Mouse (Mus musculus) neural tube, embryonic 11.5 days (tissue): ENCODE data around the gene Spaca7. TPM values are rescaled to one million over a fixed set of nuclear protein-coding genes. Genes with fewer than 3 reads are reported as not detected.

Experiments
- ATAC-seq: fragments of 200-750 bp; cut with Nextera tagmentation; 2 replicates; pipeline ENCODE4 v1.8.0; 2017; ENCODE audit warnings: moderate number of reproducible peaks, mild to moderate bottlenecking, moderate TSS enrichment, moderate library complexity; ENCODE audit not compliant: insufficient read depth, low FRiP score, low TSS enrichment
- DNase-seq: peaks from one replicate; pipeline ENCODE4 v3.0.0-alpha.2; 2015; ENCODE audit warnings: low spot score
- H3K27ac ChIP-seq: fragments of 300-500 bp; sonication (generic); 2 replicates; pipeline ENCODE4 v1.5.1; 2014; ENCODE audit warnings: low read depth, mild to moderate bottlenecking, low read length
- H3K27me3 ChIP-seq: fragments of 300-500 bp; sonication (generic); 2 replicates; pipeline ENCODE4 v1.6.1; 2014; ENCODE audit warnings: mild to moderate bottlenecking, low read length, mixed read lengths; ENCODE audit not compliant: control insufficient read depth, insufficient read depth
- H3K36me3 ChIP-seq: fragments of 300-500 bp; sonication (generic); 2 replicates; pipeline ENCODE4 v1.6.1; 2014; ENCODE audit warnings: mild to moderate bottlenecking, low read length, moderate library complexity, mixed read lengths; ENCODE audit not compliant: control insufficient read depth, insufficient read depth
- H3K4me1 ChIP-seq: fragments of 300-500 bp; sonication (generic); 2 replicates; pipeline ENCODE4 v1.6.1; 2014; ENCODE audit warnings: low read length, mixed read lengths; ENCODE audit not compliant: control insufficient read depth, insufficient read depth
- H3K4me2 ChIP-seq: fragments of 300-500 bp; sonication (generic); 2 replicates; pipeline ENCODE4 v1.6.1; 2014; ENCODE audit warnings: low read depth, mild to moderate bottlenecking, moderate library complexity
- H3K4me3 ChIP-seq: fragments of 300-500 bp; sonication (generic); 2 replicates; pipeline ENCODE4 v1.5.1; 2014; ENCODE audit warnings: low read depth, low read length
- H3K9ac ChIP-seq: fragments of 300-500 bp; sonication (generic); 2 replicates; pipeline ENCODE4 v1.6.1; 2014; ENCODE audit warnings: mild to moderate bottlenecking, low read length
- H3K9me3 ChIP-seq: fragments of 300-500 bp; sonication (generic); 2 replicates; pipeline ENCODE4 v1.6.1; 2016; ENCODE audit warnings: low read length; ENCODE audit not compliant: control insufficient read depth
- WGBS: fragments of 180-500 bp; shearing (Covaris S2); extraction: QIAGEN DNeasy Blood & Tissue Kit; methylation state at CpG from one replicate; pipeline ENCODE4 v1.1.7; 2014; 5-methylcytosine and 5-hydroxymethylcytosine counted together
- polyA plus RNA-seq: library from polyadenylated mRNA; unstranded; fragments of >200 nt; fragmentation: Nextera tagmentation; extraction: Ambion mirVana; gene quantifications from 2 replicates; pipeline ENCODE4 v1.2.1, GENCODE M21; 2014

Gene Spaca7
- polyA plus RNA-seq, 1 experiment from 2014 or later, result not detected

- WGBS, result 3% methylated on average over 15 of the region's 15 CpGs
- H3K9me3 ChIP-seq, result no peaks in the 10 kb centered on the region
- no peak overlapping the region for H3K27ac ChIP-seq
- DNase-seq, result peak; percentile 60
- peaks cover 4% of the 10 kb centered on the region; the same call in 1 of the 2 replicates for H3K27me3 ChIP-seq
- no peaks in the 10 kb centered on the region for H3K36me3 ChIP-seq
- H3K9ac ChIP-seq, result no peak overlapping the region
- peak; percentile 63 for ATAC-seq
- H3K4me1 ChIP-seq, result peaks cover 4% of the 10 kb centered on the region; the same call in 1 of the 2 replicates
- no peak overlapping the region for H3K4me2 ChIP-seq
- no peak overlapping the region for H3K4me3 ChIP-seq
These were observed 24.6 kb upstream of the Spaca7 start for GRCm38 (mm10) chr8:12548255-12548654.

- DNase-seq, result no peak
- peaks cover 4% of the 10 kb centered on the region; the same call in 1 of the 2 replicates for H3K4me1 ChIP-seq
- H3K27ac ChIP-seq, result no peak overlapping the region
- H3K4me3 ChIP-seq, result no peak overlapping the region
- ATAC-seq, result no peak
- H3K36me3 ChIP-seq, result no peaks in the 10 kb centered on the region
- no peaks in the 10 kb centered on the region for H3K9me3 ChIP-seq
- no peak overlapping the region for H3K4me2 ChIP-seq
- H3K27me3 ChIP-seq, result peaks cover 4% of the 10 kb centered on the region
- 18% methylated on average over 5 of the region's 5 CpGs for WGBS
- no peak overlapping the region for H3K9ac ChIP-seq
These were observed 24.1 kb upstream of the Spaca7 start for GRCm38 (mm10) chr8:12548680-12549079.

GRCm38 (mm10) chr8:12555515-12556145 lies 17.2 kb upstream of the Spaca7 start:
- WGBS, result 25% methylated on average over 15 of the region's 15 CpGs
- peak; percentile 71 for DNase-seq

GRCm38 (mm10) chr8:12558786-12559185 lies 14.0 kb upstream of the Spaca7 start:
- H3K4me3 ChIP-seq, result no peak overlapping the region
- peaks cover 3% of the 10 kb centered on the region; the same call in 1 of the 2 replicates for H3K4me1 ChIP-seq
- no peaks in the 10 kb centered on the region for H3K36me3 ChIP-seq
- H3K4me2 ChIP-seq, result no peak overlapping the region
- no peak overlapping the region for H3K27ac ChIP-seq
- ATAC-seq (no peak), DNase-seq (no peak)
- no peak overlapping the region for H3K9ac ChIP-seq
- H3K27me3 ChIP-seq, result peaks cover 56% of the 10 kb centered on the region
- H3K9me3 ChIP-seq, result no peaks in the 10 kb centered on the region
- WGBS, result 80% methylated on average over 3 of the region's 3 CpGs

More at GRCm38 (mm10) chr8:12555515-12556145, 17.2 kb upstream of the Spaca7 start:
- Histone ChIP-seq H3K9ac (no peak overlapping the region), H3K4me3 (no peak overlapping the region), H3K9me3 (no peaks in the 10 kb centered on the region), H3K27ac (no peak overlapping the region), H3K36me3 (no peaks in the 10 kb centered on the region), H3K4me2 (no peak overlapping the region), H3K27me3 (peaks cover 47% of the 10 kb centered on the region), H3K4me1 (peaks cover 3% of the 10 kb centered on the region; the same call in 1 of the 2 replicates)
- ATAC-seq, result peak; percentile 69

DNA sequence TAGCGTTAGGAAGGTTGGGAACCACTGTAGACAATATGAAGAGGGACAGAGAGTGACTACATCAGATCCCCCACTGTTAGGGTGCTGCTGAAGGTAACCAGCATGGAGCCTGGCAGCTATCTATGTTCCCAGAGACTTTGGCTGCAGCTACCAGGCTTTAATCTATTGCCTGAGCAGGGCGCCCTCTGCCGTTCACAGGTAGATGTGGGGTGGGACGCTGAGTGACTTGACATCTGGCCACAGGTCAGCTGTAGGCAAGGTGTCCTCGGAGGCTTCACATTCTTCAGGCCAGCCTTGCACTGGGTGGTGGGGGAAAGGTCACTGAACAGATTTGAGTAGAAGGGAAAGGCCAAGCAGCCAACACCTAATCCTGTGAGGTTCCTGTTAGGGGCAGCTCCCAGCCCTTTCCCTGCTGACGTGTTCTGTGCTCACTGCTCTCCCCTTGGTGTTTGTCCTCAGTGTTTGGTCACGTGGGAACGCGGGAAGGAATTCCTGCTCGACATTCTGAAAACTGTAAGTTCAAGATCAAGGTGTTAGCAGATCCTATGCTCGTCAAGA lies 11.3 kb upstream of the Spaca7 start:
- no peak overlapping the region for H3K27ac ChIP-seq
- H3K36me3 ChIP-seq, result no peaks in the 10 kb centered on the region
- H3K9ac ChIP-seq, result no peak overlapping the region
- no peaks in the 10 kb centered on the region for H3K9me3 ChIP-seq
- DNase-seq (peak; percentile 72), ATAC-seq (no peak)
- H3K4me3 ChIP-seq, result no peak overlapping the region
- no peak overlapping the region for H3K4me2 ChIP-seq
- H3K4me1 ChIP-seq, result no peaks in the 10 kb centered on the region
- 19% methylated on average over 11 of the region's 11 CpGs for WGBS
- H3K27me3 ChIP-seq, result peaks cover 47% of the 10 kb centered on the region

GRCm38 (mm10) chr8:12564307-12564706 lies 8.5 kb upstream of the Spaca7 start:
- H3K27me3 ChIP-seq, result peaks cover 20% of the 10 kb centered on the region
- H3K36me3 ChIP-seq, result no peaks in the 10 kb centered on the region
- H3K4me3 ChIP-seq, result no peak overlapping the region
- no peak overlapping the region for H3K27ac ChIP-seq
- WGBS, result 9% methylated on average over 4 of the region's 4 CpGs
- ATAC-seq (no peak), DNase-seq (peak; percentile 67)
- H3K9ac ChIP-seq, result no peak overlapping the region
- H3K9me3 ChIP-seq, result no peaks in the 10 kb centered on the region
- H3K4me2 ChIP-seq, result no peak overlapping the region
- H3K4me1 ChIP-seq, result no peaks in the 10 kb centered on the region

DNA sequence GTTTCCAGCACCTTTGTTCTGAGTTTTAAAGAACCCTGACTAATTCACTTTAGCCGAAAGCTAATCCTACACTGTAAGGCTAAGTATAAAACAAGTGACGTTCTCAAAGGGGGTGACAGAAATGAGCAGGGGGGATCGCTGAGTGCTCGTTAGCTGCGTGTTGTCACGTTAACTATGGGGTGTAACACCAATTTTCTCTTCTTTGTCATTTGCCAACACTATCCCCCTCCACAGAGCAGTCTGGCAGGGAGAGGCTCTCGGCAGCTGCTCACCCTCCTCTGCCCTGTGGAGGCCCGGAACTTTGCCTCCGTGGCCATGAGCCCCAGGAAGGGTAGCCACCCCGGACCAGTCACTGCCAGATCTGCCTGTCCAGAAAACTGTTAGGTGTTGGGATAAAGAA lies 7.3 kb upstream of the Spaca7 start:
- Histone ChIP-seq H3K27ac (no peak overlapping the region), H3K4me2 (no peak overlapping the region), H3K36me3 (no peaks in the 10 kb centered on the region), H3K9ac (no peak overlapping the region), H3K4me3 (no peak overlapping the region), H3K4me1 (no peaks in the 10 kb centered on the region), H3K27me3 (peaks cover 11% of the 10 kb centered on the region), H3K9me3 (no peaks in the 10 kb centered on the region)
- 72% methylated on average over 10 of the region's 10 CpGs for WGBS
- no peak for DNase-seq
- ATAC-seq, result no peak

- H3K4me1 ChIP-seq, result no peaks in the 10 kb centered on the region
- ATAC-seq, result no peak
- no peak for DNase-seq
- no peak overlapping the region for H3K4me2 ChIP-seq
- no peak overlapping the region for H3K4me3 ChIP-seq
- WGBS, result 68% methylated on average over 7 of the region's 7 CpGs
- no peak overlapping the region for H3K27ac ChIP-seq
- H3K9ac ChIP-seq, result no peak overlapping the region
- no peaks in the 10 kb centered on the region for H3K36me3 ChIP-seq
- H3K9me3 ChIP-seq, result no peaks in the 10 kb centered on the region
- H3K27me3 ChIP-seq, result peaks cover 6% of the 10 kb centered on the region
These were observed 6.3 kb upstream of the Spaca7 start for GRCm38 (mm10) chr8:12566509-12566908.

DNA sequence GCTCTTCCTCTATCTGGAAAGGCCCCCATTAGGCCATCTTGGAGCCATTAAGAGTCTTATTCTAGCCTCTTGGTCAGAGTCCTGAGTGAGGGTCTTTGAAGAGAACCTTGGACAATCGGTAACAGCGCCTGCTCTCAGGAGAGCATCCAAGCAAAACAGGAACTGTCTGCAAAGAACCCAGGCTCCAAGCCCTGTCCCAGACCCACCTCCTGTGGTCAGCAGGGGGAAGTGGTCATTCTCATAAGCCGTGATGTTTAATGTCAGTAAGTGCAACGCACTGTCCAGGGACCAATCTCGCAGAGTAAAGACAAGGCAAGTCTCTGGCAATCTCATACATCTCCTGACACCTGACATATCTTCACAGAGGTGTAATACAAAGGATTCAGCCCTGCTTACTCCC lies 3.2 kb downstream of the Spaca7 start:
- Histone ChIP-seq H3K9me3 (no peaks in the 10 kb centered on the region), H3K9ac (no peak overlapping the region), H3K27ac (no peak overlapping the region), H3K4me3 (no peak overlapping the region), H3K4me1 (no peaks in the 10 kb centered on the region), H3K36me3 (no peaks in the 10 kb centered on the region), H3K27me3 (no peaks in the 10 kb centered on the region), H3K4me2 (no peak overlapping the region)
- 81% methylated on average over 5 of the region's 5 CpGs for WGBS
- ATAC-seq, result no peak
- no peak for DNase-seq
